Mouse (Mus musculus): ENCODE data around the gene Nup210l.
"Not testable (repeated sequence)": the region's sequence is repeated elsewhere in the genome, so short reads cannot be mapped to it uniquely, and the experiment has no call there.

The Nup210l gene

DNA sequence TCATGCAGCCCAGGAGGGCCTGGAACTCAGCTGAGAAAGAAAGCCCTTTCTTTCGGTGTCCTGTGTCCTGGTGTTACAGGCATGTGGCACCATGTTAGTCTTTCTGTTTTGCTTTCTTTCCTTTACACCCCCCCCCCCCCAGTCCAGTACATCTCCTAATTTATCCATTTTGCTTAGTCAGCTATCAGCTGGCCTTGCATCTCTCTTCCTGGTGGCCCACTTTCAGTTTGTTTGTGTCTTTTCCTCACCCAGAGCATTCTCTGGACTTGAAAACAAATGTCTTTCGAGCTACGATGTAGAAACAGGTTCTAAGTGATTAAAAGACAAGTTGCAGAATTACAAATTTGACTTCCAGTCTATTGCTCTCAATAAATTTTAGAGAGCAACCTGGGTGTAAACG lies 118.5 kb downstream of the Nup210l start:
- DNase-seq (ENCODE audit: low read depth), result no peak

DNA sequence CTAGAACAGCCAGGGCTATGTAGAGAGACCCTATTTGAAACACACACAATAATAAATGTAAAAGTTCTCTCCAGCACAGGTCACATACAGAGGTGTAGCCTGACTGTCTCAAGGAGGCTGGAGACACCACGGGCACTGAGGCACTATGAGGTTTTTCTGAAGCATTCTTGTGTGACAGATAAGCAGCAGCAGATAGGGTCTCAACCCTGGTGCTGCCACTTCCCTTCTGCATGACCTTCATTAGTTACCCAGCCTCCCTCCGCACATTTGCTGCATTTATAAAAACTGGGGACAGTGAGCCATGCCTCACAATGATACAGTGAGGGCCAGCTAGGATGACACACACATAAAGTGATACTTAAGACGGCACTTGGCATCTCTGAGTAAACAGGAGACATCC lies 119.0 kb downstream of the Nup210l start:
- DNase-seq (ENCODE audit: low read depth), result no peak

DNA sequence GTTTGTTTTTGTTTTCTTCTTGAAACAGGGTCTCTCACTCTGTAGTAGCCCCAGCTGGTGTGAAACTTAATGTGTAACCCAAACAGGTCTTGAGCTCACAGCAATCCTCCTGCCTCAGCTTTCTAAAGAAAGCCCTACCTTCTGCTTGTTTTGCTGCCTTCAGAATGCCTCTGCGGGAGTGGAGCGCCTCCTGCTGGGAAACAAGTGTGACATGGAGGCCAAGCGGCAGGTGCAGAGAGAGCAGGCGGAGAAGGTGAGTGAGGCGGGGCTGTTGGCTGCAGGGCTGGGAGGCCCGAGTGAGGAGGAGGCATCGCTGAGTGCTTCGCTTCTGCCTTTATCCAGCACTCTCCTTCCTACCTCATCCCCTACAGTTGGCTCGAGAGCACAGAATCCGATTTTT lies 120.4 kb downstream of the Nup210l start:
- DNase-seq (ENCODE audit: low read depth), result no peak

DNA sequence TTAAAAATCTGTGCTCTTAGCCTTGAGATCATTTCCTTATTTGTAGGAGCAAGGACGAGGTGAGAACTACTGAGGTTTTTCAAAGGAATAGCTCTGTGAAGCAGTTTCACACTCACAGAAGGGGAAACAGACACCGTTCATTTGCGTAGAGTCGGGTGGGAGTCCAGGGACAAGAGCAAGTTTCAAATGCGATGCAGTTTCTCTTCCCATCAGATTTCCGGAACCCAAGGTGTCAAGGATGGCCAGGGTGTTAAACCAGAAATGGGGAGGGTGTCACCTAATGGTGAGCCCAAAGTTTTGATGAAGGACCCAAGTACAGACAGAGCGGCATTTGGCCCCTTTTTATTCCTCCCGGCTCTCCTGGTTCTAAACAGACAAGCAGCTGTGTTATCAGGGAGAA lies 127.1 kb downstream of the Nup210l start:
- DNase-seq (ENCODE audit: low read depth), result no peak

DNA sequence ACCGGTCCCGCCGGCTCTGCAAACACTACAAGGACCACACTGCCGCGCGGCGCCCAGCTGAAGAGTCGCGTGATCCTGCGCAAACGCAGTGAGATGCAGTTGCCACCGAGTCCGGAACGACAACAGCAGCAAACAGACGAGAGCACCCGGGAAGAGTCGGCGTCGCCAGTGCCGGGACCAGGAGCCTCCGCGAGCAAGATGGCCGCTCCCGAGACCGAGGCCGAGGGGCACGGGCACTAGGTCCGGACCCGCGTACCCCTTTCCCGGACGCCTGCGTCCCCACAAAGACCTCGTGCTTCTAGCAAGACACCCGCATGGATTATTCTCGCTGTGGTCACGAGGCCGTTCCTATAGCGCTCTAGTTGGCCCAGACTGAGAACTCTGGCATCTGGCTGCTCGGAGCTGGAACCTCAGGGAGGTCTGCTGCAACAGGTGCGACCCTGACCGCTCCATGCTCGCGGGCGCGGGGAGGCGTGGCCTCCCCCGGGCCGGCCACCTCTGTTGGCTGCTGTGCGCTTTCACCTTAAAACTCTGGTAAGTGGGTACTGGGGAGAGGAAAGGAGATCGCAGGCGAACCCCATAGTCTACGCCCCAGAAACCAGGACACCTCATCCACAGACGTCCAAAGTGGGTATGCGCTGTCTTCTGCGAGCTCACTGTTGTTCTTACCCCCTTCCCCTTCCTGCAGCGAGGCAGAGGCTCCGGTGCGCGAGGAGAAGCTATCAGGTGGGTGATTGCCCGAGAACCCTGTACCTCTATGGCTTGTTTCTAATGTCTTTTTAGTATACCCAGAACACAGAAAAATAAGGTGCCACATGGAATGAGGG lies 127.8 kb downstream of the Nup210l start, which contains the start of gene Jtb:
Gene Jtb (plus strand): TSS at position 91 of the 827 bp plus-strand sequence.
- peak; percentile 87 for DNase-seq (ENCODE audit: low read depth)

DNA sequence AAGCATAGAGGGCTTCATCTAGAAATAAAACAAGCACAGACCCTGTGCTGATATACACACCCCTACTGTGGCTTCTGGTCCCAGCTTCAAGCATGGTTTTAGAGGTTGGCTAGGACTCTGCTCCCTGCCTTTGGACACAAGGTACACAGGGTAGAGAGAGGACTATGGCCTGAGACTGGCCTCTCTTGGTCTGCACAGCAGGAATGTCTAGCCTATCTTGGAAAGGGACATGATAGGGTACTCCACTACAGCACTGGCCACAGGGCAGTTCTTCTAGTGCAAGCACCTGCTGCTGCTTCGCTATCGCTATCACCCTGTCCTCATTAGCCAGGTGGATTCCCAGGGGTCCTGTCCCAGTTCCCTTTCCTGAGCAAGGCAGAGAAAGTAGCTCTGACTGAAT lies 137.3 kb downstream of the Nup210l start:
- no peak for DNase-seq (ENCODE audit: low read depth)

DNA sequence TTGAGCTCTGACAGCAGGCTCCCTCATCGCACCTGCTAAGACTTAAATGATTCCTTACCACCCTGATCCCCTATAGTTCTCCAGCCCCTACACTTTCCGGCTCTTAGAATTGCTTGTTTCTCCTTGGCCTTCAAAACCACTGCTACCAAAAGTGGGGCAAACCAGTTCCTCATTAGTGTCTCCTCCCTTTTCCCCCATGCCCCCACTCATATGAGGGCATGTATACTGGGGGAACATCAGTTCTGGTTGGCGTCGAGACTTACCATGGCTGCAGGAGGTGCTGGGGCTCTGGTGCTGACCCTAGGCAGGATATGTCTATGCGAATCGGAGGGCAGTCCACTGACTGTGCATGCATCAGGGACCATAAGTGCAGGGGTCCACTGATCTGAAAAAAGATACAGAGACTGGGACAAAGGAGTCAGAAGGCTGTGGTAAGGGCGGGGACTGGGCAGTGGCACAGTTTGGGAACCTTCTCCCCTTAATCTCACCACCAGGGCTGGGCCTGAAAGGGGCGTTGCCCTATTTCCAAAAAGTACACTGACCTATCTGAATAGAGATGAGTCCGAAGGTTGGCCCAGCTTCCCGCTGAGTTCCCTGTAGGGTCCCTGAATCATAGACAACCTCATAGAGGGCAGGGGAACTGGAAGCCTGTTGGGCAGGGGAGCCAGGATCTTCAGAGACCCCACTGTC lies 137.9 kb downstream of the Nup210l start:
- DNase-seq (ENCODE audit: low read depth), result no peak

DNA sequence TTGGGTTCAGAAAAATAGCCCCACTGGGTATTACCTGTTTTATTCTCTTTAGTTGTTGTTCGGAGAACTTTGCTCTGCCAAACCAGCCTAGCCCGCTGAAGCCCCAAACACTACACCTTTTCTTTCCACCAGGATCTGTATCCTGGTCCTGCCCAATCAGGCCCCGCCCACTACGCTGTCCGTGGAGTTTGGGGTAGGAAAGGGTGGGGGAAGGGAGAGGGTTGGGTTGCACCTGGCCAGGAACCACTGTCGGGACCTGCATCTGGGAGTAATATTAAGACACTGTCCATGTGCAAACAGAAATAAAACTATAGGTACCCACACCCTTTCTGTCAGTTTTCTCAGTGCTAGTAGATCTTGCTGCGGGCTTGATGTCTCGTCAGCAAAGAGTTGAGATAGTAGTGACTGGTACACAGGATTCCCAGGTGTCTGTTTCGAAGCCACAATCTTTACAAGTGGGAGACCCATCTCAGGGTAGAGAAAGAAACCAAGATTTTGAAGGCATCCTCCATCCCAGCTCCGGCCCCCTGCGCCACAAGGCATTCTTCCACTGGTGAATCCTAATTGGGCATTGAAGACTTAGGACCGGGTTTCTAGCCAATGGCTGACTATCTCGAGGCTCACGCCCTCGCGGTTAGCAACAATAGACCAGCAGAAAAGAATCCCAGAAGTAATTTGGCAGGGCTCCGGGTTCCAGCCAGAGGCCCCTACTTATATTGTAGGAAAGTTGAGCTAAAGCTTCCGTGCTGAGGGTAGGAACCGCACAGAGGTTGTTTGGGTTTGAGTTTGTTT lies 139.2 kb downstream of the Nup210l start, which contains the start of gene Creb3l4:
Gene Creb3l4 (minus strand): TSS at position 529 of the 792 bp plus-strand sequence.
- DNase-seq (ENCODE audit: low read depth), result no peak

DNA sequence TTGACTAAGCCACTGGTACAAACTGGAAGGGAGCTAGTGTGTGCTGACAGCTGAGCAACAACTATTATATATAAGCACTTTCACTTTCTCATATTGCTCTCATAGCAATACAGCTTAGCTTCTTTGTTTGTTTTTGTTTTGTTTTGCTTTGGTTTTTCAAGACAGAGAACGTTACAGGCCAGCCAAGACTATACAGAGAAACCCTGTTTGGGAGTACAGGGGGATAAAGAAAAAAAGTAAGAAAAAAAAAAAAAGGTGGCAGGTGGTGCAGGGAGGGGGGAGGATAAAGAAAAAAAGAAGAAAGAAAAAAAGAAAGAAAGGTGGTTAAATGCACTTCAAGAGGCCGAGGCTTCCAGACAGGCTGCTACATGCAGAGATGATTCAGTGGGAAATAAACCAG lies 141.5 kb downstream of the Nup210l start:
- no peak for DNase-seq (ENCODE audit: low read depth)

DNA sequence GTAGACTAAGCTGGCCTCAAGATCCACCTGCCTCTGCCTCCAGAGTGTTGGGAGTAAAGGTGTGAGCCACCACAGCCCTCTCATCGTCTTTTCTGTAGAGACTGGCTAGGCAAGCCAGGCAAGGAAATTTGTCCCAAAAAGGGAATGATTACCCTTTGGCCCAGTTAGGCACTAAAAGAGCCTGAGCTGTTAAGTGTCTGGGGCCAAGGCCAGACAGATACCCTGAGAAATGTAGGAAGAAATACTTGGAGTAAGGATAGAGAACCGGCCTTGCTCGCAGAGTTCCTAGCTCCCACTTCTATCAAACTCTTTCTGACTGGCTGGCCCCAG lies 143.7 kb downstream of the Nup210l start:
- DNase-seq (ENCODE audit: low read depth), result no peak

DNA sequence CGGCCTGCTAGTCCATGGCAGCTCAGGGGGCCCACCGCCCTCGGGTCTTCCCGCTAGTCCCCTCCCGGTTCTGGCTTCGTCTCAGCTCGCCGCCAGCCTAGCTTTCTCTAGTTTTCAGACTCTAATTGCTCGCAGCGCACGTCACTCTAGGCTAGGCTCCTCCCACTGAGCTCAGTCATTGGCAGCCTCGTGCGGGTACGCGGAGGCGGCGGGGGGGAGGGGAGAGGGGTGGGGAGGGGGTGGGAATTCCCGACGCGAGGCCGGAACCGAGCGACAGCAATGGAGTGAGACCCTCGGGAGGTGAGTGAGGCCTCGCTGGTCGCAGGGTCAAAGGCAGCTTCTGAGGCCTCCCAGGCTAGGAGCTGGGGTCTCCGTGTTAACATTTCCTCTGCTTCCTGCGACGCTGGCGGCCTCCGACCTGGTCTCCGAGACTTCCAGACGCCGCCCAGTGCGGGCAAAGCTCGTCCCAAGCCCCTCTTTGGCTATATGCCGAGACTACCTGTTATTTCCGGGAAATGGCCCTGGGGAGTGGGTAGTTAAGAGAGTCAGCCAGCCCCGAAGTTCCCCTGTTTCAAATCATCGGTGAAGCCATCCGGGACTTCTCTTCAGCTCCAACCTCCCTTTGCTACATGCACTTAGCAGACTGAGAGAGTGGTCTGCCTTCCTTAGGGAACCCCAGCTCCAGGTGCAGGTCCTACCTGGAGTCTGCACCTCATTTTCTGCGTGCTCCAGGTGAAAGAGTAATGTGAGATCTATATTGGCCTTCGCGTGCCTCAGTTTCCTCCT lies 144.2 kb downstream of the Nup210l start, which contains the start of gene Slc39a1:
Gene Slc39a1 (plus strand): TSS at position 213 of the 786 bp plus-strand sequence.
- DNase-seq (ENCODE audit: low read depth), result peak; percentile 90

DNA sequence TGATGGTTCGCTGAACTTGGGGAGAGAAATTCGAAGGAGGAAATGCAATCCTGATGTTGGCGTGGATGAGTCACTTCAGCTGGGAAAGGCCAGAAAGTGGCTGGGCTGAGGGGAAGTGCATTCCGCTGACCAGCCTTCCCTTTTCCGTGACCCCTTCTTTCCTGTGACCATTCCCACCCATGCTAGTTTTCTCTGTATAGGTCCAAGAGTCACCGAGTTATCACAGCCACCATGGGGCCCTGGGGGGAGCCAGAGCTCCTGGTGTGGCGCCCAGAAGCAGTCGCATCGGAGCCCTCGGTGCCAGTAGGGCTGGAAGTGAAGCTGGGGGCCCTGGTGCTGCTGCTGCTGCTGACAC lies 144.8 kb downstream of the Nup210l start:
- peak; percentile 51 for DNase-seq (ENCODE audit: low read depth)

DNA sequence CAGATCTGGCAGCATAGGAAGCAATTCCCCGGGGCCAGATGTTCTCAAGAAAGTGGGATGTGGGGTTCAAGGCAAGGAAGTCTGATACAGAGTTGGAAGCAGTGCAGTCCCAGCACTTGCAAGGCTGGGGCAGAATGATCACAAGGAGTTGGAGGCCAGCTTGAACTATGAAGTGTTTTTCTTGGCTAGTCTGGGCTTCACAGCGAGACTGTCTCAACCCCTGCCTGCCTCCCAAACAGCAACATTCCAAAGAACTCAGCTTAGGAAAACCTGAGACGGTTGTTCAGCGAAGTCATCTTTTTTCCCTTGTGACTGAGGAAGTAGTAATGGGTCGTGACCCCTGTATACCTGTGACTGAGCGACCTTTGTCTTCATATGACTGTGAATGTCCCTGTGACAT lies 146.9 kb downstream of the Nup210l start:
- peak; percentile 54 for DNase-seq (ENCODE audit: low read depth)

DNA sequence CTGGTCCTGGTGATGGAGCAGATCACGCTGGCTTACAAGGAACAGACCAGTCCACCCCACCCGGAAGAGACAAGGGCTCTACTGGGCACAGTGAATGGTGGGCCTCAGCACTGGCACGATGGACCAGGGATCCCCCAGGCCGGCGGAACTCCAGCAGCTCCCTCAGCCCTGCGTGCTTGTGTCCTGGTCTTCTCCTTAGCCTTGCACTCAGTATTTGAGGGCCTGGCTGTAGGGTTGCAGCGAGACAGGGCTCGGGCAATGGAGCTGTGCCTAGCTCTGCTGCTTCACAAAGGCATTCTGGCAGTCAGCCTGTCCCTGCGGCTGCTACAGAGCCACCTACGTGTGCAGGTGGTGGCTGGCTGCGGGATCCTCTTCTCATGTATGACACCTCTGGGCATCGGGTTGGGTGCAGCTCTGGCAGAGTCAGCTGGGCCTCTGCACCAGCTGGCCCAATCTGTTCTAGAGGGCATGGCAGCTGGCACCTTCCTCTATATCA lies 147.8 kb downstream of the Nup210l start:
- not testable (repeated sequence) for DNase-seq (ENCODE audit: low read depth)

DNA sequence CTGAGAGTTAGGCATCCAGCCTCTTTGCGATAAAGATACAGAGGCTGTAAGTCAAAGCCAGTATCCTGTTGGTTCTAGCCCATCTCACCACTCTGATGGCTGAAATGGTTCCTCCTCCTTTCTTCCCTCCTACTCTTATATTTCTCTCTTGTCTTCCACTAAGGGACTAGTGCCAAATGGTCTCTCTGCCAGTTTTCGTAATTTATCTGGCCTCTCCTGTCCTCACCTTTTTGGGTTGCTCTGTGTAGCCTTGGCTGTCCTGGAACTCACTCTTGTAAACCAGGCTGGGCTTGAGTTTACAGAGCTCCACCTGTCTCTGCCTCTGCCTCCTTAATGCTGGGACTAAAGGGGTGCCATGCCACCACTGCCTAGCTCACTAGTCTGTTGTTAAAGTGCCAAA lies 148.7 kb downstream of the Nup210l start:
- not testable (repeated sequence) for DNase-seq (ENCODE audit: low read depth)

DNA sequence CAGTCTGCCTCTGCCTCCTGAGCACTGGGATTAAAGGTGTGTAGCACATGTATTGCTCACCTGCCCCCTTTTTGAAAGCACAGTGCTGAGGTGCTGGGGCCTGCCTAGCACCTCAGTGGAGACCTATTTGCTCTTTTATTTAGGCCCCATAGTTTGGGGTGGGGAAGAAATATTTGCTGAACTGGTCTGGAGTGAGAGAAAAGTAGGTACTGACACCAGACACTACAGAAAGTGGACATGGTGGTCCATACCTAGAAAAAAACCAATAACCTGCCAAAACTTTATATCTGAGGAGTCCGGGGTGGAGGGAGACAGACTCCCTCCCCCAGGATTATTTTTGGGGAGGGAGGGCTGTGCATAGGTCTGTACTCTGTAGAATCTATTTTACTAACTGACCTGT lies 149.2 kb downstream of the Nup210l start:
- not testable (repeated sequence) for DNase-seq (ENCODE audit: low read depth)

DNA sequence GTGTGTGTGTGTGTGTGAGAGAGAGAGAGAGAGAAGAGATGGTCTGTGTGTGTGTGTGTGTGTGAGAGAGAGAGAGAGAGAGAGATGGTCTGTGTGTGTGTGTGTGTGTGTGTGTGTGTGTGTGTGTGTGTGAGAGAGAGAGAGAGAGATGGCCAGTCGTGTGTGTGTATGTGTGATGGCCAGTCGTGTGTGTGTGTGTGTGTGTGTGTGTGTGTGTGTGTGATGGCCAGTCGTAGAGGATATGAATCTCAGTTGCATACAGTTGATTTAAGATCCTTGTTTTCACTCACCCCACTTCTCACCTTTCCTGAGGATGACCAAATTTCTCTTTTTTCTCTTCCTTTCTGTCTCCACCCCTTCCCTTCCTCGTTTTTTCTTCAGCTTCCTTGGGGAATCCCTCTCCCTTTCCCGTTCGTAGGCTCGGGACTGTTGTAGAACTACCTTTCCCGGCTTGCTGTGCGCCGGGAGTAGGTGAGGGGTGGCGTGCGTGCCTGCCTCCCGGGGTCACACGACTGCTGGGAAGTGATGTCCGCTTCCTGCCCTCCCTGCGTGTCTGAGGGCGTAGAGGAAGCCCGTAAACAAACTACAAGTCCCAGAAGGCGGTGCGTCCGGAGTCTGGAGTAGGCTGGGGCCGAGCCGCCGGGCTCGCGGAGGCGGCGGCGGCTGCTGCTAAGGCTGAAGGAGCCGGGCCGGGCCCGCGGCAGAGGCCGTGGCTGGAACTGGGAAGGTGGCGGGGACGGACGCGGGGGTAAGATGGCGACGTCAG lies 149.9 kb downstream of the Nup210l start, which contains the start of gene Crtc2:
Gene Crtc2 (plus strand): TSS at position 511 of the 766 bp plus-strand sequence.
- DNase-seq (ENCODE audit: low read depth), result peak; percentile 94

DNA sequence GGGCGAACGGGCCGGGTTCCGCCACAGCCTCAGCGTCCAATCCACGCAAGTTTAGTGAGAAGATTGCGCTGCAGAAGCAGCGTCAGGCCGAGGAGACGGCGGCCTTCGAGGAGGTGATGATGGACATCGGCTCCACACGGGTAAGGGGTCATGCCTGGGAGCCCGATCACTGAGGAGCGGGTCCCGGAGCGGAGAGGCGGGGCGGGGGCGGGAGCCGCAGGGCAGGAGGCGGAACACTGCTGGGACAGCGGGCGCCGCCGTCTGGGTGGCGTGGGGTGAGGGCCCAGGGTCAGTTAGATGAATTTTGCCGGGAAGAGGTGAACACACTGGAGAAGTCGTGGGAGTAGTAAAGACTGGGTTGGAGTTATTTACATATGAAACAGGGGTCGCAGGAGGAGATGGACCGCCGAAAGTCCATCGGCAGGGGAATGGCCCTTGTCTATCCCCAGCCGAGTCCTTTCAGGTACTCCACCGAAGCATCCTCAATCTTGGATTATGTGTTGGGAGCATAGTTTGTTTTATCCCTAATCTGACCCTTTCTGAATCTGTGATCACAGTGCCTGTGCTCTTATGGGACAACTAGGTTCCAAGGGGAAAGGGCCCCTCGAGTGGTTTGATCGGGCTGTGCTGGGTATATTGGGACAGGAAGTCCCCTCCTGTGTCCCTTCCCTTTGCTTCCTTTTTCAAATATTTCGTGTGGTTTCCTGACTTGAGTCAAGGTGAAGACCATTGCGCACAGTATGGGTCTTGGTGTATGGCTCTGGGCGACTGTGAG lies 150.7 kb downstream of the Nup210l start:
- no peak for DNase-seq (ENCODE audit: low read depth)

DNA sequence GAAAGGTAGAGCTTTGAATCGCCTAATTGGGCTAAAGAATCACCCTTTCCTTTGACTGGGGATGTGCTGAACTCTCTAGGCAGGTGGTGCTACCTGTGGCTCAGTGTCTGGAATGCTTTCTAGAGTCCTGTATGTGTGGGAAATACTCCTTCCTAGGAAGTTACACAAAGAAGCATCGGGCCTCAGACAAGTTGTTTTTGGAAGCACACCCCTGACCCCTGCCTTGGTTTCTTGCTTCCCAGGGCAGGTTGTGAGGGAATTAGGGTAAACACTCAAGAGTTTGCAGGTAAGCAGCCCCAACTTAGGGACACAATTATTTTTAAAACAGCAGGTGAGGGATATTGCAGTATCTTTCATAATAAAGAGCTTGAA lies 151.2 kb downstream of the Nup210l start:
- no peak for DNase-seq (ENCODE audit: low read depth)

DNA sequence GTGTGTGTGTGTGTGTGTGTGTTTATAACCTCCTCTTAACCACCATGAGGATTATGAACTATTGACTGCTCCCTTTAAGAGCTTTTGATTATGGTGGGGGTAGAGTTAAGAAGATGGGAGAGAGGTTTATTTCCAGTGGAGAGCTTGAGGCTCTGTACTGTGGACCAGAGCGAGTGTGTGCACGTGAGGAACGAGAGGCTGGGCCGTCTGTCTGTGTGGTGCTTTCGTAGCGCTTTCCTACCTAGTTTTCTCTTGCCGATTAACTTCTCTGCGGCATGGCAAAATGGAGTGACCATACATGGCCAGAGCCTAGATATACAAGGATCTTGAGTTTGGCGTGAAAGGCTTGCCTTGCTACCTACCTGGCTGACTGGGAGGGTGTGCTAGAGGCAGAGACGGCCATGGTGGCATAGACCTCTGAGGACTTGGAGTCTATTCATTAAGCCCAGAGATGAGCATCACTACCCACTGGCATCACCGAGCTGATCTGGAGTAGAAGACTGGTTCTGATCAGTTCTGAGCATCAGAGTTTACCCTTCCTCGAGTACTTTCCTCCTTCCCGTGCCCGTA lies 151.9 kb downstream of the Nup210l start:
- no peak for DNase-seq (ENCODE audit: low read depth)
